Mouse (Mus musculus) cortical plate, adult 2 months (tissue): ENCODE measurements at regions not wholly inside any gene's neighbourhood (a gene's known extent, or its start where the extent isn't known, plus 50 kb on each side); places are given as distances from the start of the nearest gene placed in this dataset.

Source experiments
- H3K27ac ChIP-seq: fragments of 200-500 bp; 2 replicates; pipeline ENCODE4 v1.5.1; 2012; ENCODE audit warnings: low read length, control low read depth, inconsistent platforms; ENCODE audit not compliant: insufficient read depth
- H3K4me1 ChIP-seq: fragments of 200-500 bp; 2 replicates; pipeline ENCODE4 v1.6.1; 2011; ENCODE audit warnings: low read length; ENCODE audit not compliant: control insufficient read depth, insufficient read depth
- H3K4me3 ChIP-seq: fragments of 200-500 bp; 2 replicates; pipeline ENCODE4 v1.5.1; 2011; ENCODE audit warnings: mild to moderate bottlenecking, low read length, control low read depth; ENCODE audit not compliant: insufficient read depth
- CTCF ChIP-seq: fragments of 200-500 bp; IDR thresholded peaks from 2 replicates; pipeline ENCODE4 v1.5.1; 2011; ENCODE audit warnings: mild to moderate bottlenecking, control low read depth, low read length; ENCODE audit not compliant: insufficient read depth; ENCODE audit errors: extremely low read depth
- POLR2A ChIP-seq: fragments of 200-500 bp; IDR thresholded peaks from 2 replicates; pipeline ENCODE4 v1.6.1; 2011; ENCODE audit warnings: mild to moderate bottlenecking, low read length, control low read depth; ENCODE audit not compliant: insufficient read depth; ENCODE audit errors: extremely low read depth

DNA sequence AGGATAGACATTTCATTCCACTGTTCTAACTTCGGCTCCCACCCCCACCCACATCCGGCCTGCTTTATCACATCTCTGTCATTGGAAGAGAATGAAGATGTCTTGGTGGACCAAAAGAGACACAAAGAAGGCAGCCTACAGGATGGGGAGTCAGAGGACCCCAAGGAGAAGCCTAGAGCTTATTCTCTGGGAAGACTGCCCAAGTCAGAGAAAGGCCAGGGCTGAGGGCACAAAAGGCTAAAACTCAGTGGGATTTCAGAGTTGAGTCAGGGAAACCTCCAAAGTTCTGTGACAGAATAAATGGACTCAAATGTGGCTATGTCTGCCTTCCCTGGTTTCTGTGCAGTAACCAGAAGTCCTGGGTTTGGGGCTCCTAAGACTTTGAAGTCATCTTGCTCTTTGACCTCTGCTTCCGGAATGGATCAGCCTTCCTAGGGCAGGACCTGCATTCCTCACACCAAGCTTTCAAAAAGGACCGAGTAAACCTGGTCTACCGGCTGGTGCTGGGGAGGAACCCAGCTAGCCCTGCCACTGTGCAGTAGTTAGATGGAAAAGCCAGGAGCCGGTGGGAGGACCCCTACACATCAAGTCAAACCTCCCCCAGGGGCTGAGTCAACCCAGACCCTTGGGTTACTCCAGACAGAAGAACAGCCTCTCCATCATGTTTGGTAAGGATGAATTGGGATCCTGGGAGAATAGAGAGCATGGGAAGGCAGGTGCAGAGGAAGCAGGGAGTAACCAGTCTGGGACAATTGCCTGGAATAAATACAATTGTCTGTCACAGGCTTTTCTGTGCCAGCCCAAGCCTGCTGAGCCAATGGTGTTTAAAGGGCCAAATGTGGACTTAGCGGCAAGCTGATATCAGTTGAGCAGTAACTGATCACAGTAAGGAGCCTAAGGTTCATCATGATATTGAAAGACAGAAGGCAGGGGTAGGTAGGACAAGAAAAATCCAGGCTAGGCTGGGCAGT is 80.7 kb upstream of the Barx2 start:
- no peak for TF ChIP-seq POLR2A
- TF ChIP-seq CTCF = no peak
- Histone ChIP-seq H3K4me1 (peaks cover 3% of the 10 kb centered on the region; the same call in 1 of the 2 replicates), H3K27ac (no peak overlapping the region), H3K4me3 (no peak overlapping the region)

DNA sequence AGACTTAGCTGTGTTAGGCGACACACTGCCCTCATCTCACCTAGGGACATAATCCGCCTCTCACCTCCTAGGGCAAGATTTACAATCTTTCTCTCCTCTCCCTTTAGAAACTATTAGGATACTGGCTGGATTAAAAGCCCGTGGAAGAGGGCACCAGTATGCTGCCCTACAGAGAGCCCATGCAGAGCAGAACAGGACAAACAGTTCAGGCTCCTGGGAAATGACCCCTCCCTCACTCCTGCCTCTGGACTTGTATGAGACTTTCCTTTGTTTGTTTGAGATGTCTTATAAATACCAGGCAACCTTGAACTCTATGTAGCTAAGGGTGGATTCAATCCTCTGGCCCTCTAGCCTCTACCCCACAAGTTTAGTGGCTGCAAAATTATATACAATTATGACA is 81.8 kb upstream of the Barx2 start:
- Histone ChIP-seq H3K4me1 (peaks cover 2% of the 10 kb centered on the region; the same call in 1 of the 2 replicates), H3K27ac (no peak overlapping the region), H3K4me3 (no peak overlapping the region)
- TF ChIP-seq CTCF = no peak
- no peak for TF ChIP-seq POLR2A

DNA sequence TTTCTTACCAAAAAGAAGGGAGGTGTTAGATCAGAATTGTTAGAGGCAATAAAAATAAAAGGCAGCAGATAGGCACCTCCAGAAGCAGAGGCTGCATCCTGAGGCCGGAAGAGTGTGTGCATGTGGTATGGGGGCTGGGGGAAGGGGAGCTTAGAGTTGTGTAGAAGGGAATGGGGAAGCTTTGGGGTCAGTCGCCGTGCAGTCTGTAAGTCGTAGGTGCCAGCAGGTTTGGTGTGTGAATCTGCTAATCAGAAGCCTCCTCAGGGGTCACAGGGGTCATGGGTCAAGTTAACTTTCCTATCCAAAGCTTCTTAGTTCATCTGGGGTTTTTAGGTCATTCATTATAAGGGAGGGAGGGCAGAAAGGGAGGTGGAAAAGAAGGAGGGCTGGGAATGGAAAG is 82.4 kb upstream of the Barx2 start:
- no peak overlapping the region for H3K4me3 ChIP-seq
- TF ChIP-seq POLR2A = no peak
- no peak for TF ChIP-seq CTCF
- peaks cover 2% of the 10 kb centered on the region; the same call in 1 of the 2 replicates for H3K4me1 ChIP-seq
- H3K27ac ChIP-seq = no peak overlapping the region

DNA sequence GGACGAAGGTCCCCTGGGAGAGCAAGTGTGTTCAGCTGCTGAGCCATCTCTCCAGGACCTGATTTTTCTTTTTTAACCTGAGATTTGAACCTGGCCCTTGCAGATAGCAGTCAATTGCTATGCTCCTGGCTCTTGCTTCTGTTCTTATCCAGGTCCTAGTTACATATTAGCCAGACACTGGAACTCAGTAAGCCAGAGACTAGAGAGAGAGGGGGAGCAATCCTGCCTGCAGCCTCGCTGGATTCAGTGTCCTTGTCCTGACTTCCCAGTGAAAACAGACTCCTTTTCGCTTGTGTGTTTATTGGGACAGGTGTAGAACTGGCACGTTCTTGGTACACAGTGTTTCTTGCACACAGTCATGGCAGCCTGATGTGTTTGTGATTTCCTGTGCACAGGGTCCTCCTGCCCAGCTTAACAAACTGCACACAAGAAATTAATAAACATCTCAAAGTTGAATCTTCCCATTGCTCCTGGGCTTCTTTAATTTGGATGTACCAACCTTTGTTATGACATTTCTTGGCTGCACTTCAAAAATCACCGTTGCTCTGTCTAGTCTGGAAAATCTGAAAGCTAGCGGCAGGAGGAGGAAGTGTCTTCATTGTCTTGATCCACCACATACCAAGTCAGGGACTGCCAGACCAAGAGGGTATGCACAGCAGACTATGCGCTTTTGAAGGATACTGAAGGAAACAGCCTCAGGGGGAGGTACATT is 83.4 kb upstream of the Barx2 start:
- no peak for TF ChIP-seq POLR2A
- TF ChIP-seq CTCF = no peak
- H3K4me1 ChIP-seq = peaks cover 2% of the 10 kb centered on the region; the same call in 1 of the 2 replicates
- H3K27ac ChIP-seq = no peak overlapping the region
- H3K4me3 ChIP-seq = no peak overlapping the region

DNA sequence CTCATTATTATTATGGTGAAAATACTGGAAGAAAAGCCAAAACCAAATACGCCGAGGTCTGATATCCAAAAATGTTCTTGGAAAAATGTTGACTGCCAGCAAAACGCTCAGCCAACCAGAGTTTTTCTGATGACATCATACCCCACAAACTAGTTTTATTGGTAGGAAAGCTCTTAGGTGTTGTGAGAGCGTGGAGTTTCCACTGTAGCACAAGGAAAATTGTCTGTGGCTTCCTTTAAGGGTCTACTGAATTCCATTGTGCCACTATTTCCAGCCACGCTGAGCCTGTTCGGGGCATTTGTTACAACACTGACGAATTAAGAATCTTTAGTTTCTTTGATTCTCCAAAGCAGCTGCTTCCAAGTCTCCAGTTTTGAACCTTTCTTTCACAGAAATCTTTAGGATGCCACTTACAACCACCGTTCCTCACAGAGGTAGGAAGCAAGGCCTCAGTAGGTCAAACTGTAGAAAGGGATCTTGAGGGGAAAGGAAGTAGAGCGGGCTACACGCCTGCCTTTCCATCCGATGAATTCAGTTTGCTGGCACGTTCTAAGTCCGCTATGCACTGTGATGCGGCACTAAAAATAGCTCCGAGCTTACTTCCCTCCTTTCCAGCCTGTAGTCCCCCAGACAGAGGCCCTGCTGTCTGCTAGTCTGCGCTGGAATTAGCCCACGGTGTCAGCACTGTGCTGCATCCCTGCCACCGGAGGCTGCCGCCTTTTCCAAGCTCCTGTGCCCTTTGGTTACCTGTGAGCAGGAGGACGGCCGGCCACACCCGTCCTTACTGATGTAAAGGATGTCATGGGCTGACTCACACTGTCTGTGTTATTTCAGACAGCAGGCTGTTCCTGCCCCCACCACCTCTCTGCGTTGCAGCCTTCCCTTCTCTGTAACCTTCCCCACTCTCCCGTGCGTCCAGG is 84.2 kb upstream of the Barx2 start:
- Histone ChIP-seq H3K4me1 (peaks cover 2% of the 10 kb centered on the region; the same call in 1 of the 2 replicates), H3K4me3 (no peak overlapping the region), H3K27ac (no peak overlapping the region)
- TF ChIP-seq CTCF (no peak), POLR2A (no peak)

DNA sequence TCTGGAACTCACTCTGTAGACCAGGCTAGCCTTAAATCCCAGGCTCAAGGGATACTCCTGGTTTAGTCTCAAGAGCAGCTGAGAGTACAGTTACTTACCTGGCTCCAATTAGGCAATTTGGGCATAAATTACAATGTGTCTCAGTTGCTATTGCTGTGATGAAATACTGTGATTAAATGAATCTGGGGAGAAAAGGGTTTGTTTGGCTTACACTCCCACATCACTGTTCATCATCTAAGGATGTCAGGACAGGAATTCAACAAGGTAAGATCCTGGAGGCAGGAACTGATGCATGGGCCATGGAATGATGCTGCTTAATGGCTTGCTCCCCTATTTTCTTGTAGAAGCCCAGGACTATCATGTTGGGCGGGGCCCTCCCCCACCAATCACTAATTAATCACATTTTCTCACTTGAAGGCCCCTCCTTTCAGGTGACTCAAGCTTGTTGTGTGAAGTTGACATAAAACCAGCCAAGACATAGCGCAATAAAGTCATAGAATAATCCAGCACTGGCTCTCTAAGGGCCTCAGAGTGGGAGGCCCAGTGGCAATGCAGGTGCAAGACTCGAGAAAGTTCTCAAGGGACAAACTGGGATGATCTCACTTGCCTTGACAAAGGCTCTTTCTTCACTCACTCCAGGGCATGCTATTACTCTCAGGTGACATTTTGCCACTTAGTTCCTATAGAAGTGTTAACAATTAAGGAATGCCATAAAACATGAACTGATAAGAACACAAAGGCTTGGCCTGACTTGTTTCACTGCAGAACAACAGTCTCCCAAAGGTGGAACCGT is 85.4 kb upstream of the Barx2 start:
- TF ChIP-seq POLR2A = no peak
- TF ChIP-seq CTCF = no peak
- Histone ChIP-seq H3K4me3 (no peak overlapping the region), H3K4me1 (peaks cover 2% of the 10 kb centered on the region; the same call in 1 of the 2 replicates), H3K27ac (no peak overlapping the region)

DNA sequence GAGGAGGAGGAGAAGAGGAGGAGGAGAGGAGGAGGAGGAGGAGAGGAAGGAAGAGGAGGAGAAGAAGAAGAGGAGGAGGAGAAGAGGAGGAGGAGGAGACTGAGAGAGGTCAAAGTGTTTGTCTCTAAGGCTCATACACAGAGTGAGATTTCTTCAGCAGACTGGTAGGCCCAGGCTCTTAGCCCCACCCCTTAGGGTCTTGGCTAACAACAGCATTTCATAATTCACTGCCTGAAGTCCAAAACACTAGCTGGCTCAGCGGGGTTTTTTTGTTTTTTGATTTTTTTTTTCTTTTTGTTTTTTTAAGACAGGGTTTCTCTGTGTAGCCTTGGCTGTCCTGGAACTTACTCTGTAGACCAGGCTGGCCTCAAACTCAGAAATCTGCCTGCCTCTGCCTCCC is 86.5 kb upstream of the Barx2 start:
- TF ChIP-seq POLR2A (no peak), CTCF (no peak)
- no peak overlapping the region for H3K4me3 ChIP-seq
- H3K27ac ChIP-seq = no peak overlapping the region
- peaks cover 2% of the 10 kb centered on the region; the same call in 1 of the 2 replicates for H3K4me1 ChIP-seq

DNA sequence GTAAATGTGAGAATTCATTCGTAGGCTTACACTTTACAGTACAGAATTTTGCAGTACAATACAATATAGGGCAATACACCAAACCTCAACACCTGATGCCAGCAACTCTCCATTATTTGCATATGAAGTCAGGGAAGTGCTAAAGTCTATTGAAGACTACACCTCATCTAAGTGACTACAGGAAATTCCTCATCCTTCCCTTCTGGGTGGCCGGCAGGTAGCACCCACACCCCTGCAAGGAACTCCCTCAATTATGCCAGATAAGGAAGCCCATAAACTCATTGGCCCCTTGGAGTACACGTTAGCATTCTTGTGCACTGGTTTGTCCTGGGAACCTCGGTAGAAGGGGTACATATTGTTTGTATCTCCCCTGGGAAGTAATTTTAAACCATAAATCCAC is 89.7 kb upstream of the Barx2 start:
- H3K4me1 ChIP-seq = no peaks in the 10 kb centered on the region
- no peak overlapping the region for H3K4me3 ChIP-seq
- no peak overlapping the region for H3K27ac ChIP-seq
- TF ChIP-seq CTCF (no peak), POLR2A (no peak)
